Comparison of ENCODE assay signal across 10 mouse cellular contexts in genomic region chr5:144358592-144358917, GRCm38 (mm10). TPM values are rescaled to one million over a fixed set of nuclear protein-coding genes. Genes with fewer than 3 reads are reported as not detected.
A peak's percentile ranks its signal among the peaks of the same experiment; 100 is the strongest.
DNase-seq lines count a peak whose midpoint lies in the region; ATAC-seq and TF ChIP-seq lines count a peak whose summit lies in the region.
"Had no signal": no experiment of that assay in that cellular context is flagged by ENCODE, and none has a peak within 500 bp of the region (broad histone marks: within the 10 kb centered on the region; RNA-seq: fewer than 3 reads in every experiment).

No protein-coding gene starts in this region.

- H3K9ac ChIP-seq in heart, embryonic 16.5 days (ENCODE audit: low read length), result peak overlapping the region; percentile 74
- no peak overlapping the region for H3K9ac ChIP-seq in hindbrain, embryonic 12.5 days
- no peak overlapping the region for H3K9ac ChIP-seq in midbrain, embryonic 13.5 days (replicated peaks)

- intact Hi-C loops in gastrocnemius, postnatal 36 days (cut with DNase I), result loop anchor here (5.0 kb wide), 2 partner anchors 41 to 101 kb away; no protein-coding TSS in a partner anchor

- no peaks in the 10 kb centered on the region for H3K36me3 ChIP-seq in heart, embryonic 16.5 days (ENCODE audit: control insufficient read depth, insufficient read depth)
- H3K36me3 ChIP-seq in hindbrain, embryonic 12.5 days, result no peaks in the 10 kb centered on the region
- no peaks in the 10 kb centered on the region for H3K36me3 ChIP-seq in midbrain, embryonic 13.5 days

- H3K4me3 ChIP-seq in heart, embryonic 16.5 days (ENCODE audit: low read length), result peak overlapping the region; percentile 61
- peak overlapping the region; percentile 49 for H3K4me3 ChIP-seq in bone marrow macrophage, adult 2 months (ENCODE audit: insufficient read depth, low read length)
- peak overlapping the region; percentile 51 for H3K4me3 ChIP-seq in hindbrain, embryonic 12.5 days
- peak overlapping the region; percentile 55 for H3K4me3 ChIP-seq in midbrain, embryonic 13.5 days (replicated peaks)

- no peaks in the 10 kb centered on the region for H3K9me3 ChIP-seq in heart, embryonic 16.5 days (replicated peaks; ENCODE audit: control insufficient read depth, low read length)
- H3K9me3 ChIP-seq in hindbrain, embryonic 12.5 days (replicated peaks), result no peaks in the 10 kb centered on the region
- no peaks in the 10 kb centered on the region for H3K9me3 ChIP-seq in midbrain, embryonic 13.5 days

- no peak for DNase-seq in heart, adult 9 months (ENCODE audit: low spot score in 2 of 2)
- no peak for DNase-seq in adrenal gland, postnatal 14 days
- DNase-seq in adipocyte (ENCODE audit: low spot score), result no peak
- no peak for DNase-seq in gastrocnemius, postnatal 36 days

- no peak for TF ChIP-seq POLR2A in bone marrow macrophage, adult 2 months (IDR thresholded peaks at IDR 0.05; ENCODE audit: borderline replicate concordance, low read depth, low read length)

- 0 out of 2 replicates have a peak overlapping the region, but pooled peaks have one; percentile 34 for H3K27ac ChIP-seq in heart, embryonic 16.5 days (ENCODE audit: low read length)
- H3K27ac ChIP-seq in bone marrow macrophage, adult 2 months (ENCODE audit: insufficient read depth, low read depth, low read length), result no peak overlapping the region
- H3K27ac ChIP-seq in hindbrain, embryonic 12.5 days, result no peak overlapping the region
- H3K27ac ChIP-seq in midbrain, embryonic 13.5 days, result no peak overlapping the region

- WGBS in heart, embryonic 16.5 days, result 7% methylated on average over 10 of the region's 10 CpGs
- WGBS in hindbrain, embryonic 12.5 days, result 7% methylated on average over 10 of the region's 10 CpGs
- 8% methylated on average over 10 of the region's 10 CpGs for WGBS in midbrain, embryonic 13.5 days

- TF ChIP-seq CTCF in bone marrow macrophage, adult 2 months (IDR thresholded peaks at IDR 0.05; ENCODE audit: low read depth, low read length), result no peak

- peak overlapping the region; percentile 72 for H3K4me2 ChIP-seq in heart, embryonic 16.5 days (ENCODE audit: low read depth, low read length)
- H3K4me2 ChIP-seq in hindbrain, embryonic 12.5 days (replicated peaks), result peak overlapping the region; percentile 93
- H3K4me2 ChIP-seq in midbrain, embryonic 13.5 days (replicated peaks), result peak overlapping the region; percentile 96

- H3K4me1 ChIP-seq in heart, embryonic 16.5 days (ENCODE audit: control insufficient read depth, insufficient read depth, low read length), result peaks cover 4% of the 10 kb centered on the region; the same call in 1 of the 2 replicates
- H3K4me1 ChIP-seq in bone marrow macrophage, adult 2 months (ENCODE audit: control insufficient read depth, insufficient read depth, low read length), result 0 out of 2 replicates have a peak, but pooled peaks cover 3% of the 10 kb centered on the region
- H3K4me1 ChIP-seq in hindbrain, embryonic 12.5 days, result peaks cover 16% of the 10 kb centered on the region
- H3K4me1 ChIP-seq in midbrain, embryonic 13.5 days (replicated peaks), result peaks cover 18% of the 10 kb centered on the region

- H3K27me3 ChIP-seq in heart, embryonic 16.5 days (ENCODE audit: control insufficient read depth, insufficient read depth, low read length), result no peaks in the 10 kb centered on the region; the same call in 1 of the 2 replicates
- H3K27me3 ChIP-seq in hindbrain, embryonic 12.5 days, result peaks cover 25% of the 10 kb centered on the region
- H3K27me3 ChIP-seq in midbrain, embryonic 13.5 days, result peaks cover 47% of the 10 kb centered on the region

- no peak for ATAC-seq in heart, embryonic 16.5 days (replicated peaks; ENCODE audit: extremely low read depth, insufficient read depth, low FRiP score)
- ATAC-seq in hindbrain, embryonic 12.5 days (ENCODE audit: low FRiP score), result no peak; the same call in 1 of the 2 replicates
- peak; percentile 92; the same call in 1 of the 2 replicates for ATAC-seq in midbrain, embryonic 13.5 days

RNA-seq across cellular contexts. Expression of gene Baiap2l1, which starts 0.6 kb away (rescaled TPM):
- 12.0 and 12.5 TPM in 2 replicates for polyA plus RNA-seq in heart, embryonic 16.5 days (2015; fragmentation: Nextera tagmentation; extraction: Ambion mirVana)
- polyA plus RNA-seq in bone marrow macrophage, adult 2 months (2012; ENCODE audit: insufficient read depth, insufficient read length, missing spikeins), result not detected in 2 replicates
- polyA plus RNA-seq in hindbrain, embryonic 12.5 days (2016; fragmentation: Nextera tagmentation; extraction: Ambion mirVana), result 5.0 and 5.6 TPM in 2 replicates
- polyA plus RNA-seq in midbrain, embryonic 13.5 days (2015; fragmentation: Nextera tagmentation; extraction: Ambion mirVana), result 1.5 and 1.7 TPM in 2 replicates
- total RNA-seq in adrenal gland, postnatal 14 days (2021), result 6.2 and 8.2 TPM in 2 replicates
- total RNA-seq in gastrocnemius, postnatal 36 days (2021), result under 1 TPM; 0.51 to 0.52 TPM
- total RNA-seq: common myeloid progenitor, adult 5-6 weeks; megakaryocyte progenitor cell, adult 5-6 weeks had no signal
